Mouse (Mus musculus) thymus, postnatal 14 days (tissue): ENCODE data around the gene Zkscan6.

Source experiments
- DNase-seq: peaks from one replicate; pipeline ENCODE4 v3.0.0; 2021

The Zkscan6 gene

DNA sequence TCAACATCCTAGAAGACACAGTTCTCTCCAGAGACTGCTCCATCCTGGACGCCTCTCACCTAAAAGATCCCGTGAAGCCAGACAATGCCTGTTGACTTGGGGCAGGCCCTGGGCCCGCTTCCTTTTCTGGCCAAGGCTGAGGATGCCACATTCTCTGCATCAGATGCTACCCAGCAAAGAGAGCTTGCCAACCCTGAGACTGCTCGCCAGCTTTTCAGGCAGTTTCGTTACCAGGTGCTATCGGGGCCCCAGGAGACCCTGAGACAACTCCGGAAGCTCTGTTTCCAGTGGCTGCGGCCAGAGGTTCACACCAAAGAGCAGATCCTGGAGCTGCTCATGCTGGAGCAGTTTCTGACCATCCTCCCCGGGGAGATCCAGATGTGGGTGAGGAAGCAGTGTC lies 7.4 kb downstream of the Zkscan6 start:
- DNase-seq, result no peak

DNA sequence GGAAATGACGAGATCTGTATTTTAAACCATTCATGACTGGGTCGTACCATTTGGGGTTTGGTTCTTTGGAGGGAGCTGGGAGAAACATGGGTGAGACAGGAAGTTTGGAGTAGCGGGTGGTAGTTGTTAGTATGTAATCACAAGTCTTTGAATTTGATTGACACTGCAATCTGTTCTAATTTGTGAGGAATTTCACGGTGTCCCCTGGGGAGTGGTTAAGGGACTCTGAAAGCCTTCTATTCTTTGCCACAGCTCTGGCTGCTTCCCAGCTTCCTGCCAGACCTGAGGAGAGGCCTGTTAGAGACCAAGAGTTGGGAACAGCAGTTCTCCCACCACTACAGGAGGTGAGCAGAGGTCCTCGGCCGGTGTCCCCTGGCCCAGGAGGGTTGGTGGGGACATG lies 9.3 kb downstream of the Zkscan6 start:
- DNase-seq, result no peak

DNA sequence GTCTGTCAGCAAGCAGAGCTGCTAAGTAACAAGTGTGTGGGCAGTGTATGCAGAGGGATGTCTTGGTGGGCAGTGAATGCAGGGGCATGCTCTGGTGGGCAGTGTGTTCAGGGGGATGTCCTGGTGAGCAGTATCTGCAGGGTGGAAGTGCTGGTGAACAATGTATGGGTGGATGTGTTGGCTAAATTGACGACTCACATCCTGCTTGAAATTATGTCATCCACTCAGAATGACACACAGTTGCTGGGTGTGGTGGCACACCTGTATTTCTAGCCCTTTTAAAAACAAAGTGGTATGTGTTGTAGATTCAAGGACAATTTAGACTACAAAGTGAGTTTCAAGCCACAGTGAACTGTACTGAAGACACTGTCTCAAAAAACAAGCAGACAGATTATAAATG lies 11.2 kb downstream of the Zkscan6 start:
- no peak for DNase-seq

DNA sequence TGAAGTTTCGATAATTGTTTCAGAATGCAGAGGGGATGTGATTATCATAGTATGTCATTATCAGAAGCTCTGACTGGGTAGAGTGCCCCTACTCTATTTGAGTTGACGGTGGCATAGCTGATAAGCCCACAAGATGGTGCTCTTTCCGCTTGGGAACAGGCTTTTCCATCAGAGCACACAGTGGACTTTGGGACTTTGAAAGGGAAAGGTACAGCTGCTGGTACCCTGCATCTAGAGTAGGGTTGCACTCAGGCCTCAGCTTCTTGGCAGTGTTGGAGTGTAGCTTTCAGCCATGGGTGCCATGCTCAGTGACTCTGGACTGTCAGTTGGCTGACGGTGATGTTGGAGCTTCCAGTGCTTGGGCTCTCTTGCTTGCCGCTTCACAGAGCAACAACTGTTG lies 13.3 kb downstream of the Zkscan6 start:
- no peak for DNase-seq

DNA sequence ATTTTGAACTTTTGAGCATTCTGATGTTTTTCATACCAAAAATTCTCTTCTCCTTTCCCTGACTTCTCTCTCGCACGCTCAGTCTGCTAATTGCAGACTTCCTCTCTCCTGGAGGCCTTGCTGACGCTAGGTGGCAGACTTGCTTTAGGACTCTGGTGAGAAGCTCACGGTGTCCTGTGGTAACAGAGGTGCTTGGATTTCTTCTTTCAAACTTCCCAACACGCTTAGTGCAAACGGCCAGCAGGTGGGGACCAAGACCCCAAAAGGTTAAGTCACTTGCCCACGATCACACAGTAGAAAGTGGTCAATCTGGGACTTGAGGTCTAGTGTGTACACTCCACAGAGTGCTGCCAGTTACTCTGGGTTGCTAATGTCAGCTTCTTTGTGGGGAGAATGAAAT lies 13.9 kb downstream of the Zkscan6 start:
- DNase-seq, result peak; percentile 58

DNA sequence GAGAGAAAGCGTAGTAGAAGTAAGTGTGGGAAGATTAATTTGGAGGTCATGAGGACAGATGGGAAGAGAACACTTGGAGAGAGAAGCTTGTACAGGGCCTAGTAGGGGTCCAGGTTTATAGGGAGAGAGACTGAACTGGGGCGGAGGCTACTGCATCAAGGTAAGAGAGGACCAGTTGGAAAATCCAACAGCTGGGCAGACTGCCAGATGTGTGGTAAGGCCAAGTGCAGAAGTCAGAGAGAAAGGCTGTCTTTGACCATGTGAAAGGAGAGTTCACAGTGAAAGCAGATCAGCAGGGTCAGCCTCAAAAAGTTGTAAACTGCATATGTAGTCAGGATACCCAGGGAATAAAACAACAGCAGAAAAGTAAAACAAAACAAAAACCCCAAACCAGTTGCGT lies 17.6 kb downstream of the Zkscan6 start:
- no peak for DNase-seq

DNA sequence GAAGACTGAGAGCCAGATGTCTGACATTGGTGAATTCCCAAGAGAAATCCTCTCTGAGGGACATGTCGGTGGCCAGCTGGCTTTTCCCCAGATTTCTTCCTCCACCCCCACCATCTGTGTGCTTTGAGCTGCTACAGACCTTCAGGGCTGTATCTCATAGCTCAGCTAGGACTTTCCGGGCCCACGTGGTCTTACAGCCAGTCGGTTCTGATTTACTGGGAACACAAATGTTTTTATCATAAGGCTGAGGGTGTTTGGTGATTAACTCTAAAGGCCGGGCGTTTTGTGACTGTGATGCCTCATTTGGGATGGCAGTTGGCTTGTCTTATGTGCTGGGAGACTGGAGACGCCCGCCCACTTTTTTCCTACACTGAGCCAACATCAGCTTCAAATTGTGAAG lies 32.0 kb downstream of the Zkscan6 start:
- DNase-seq, result no peak

DNA sequence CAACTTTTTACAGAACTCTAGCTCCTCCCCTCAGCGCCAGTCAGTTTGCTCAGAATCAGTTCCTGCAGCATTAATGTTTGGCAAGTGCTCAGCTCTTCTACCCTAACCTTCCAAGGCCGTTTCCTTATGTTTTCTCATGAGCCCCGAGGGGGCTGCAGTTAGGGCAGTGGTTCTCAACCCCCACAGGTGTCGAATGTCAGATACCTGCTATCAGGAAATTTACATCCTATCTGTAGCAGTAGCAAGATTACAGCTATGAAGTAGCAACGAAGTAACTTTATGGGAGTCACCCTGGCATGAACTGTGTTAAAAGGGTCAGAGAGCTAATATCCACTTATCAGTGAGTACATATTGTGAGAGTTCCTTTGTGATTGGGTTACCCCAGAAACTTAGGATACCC lies 39.5 kb downstream of the Zkscan6 start:
- DNase-seq, result no peak

DNA sequence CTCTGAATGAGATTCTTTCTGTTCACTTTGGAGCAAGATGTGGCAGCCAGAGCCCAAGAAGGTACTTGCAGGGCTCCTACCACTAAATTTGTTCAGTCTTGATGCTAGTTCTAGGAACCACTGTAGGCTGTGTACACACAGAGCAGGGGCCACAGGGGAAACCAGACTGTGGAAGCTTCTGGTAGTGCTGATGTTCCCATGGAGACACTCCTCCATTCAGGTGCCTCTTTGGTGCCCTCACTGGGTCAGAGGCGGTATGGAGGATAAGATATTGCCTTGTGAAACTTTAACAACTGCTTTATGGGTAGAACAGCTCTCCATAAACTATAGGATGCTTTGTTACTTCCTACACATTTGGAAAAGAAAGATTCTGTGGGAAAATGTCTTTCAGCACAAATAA lies 45.1 kb downstream of the Zkscan6 start:
- peak; percentile 13 for DNase-seq

DNA sequence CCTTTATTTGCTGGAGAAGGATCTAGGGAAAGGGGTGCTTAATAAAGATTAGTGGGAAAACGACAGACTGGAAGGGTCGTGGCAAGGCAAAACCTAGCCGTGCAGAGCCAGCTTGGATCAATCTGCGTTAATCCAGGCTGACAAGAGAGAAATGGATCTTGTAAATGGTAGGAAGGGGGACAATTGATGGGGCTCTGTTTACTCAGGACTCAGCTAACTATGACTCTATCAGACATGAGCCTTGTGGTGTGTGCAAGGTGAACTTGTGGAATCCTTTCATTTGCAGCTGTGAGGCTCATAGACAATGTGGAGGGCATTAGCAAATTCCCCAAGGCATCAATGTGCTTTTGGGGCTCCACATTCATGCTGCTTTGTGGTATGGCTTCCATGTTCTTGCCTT lies 54.5 kb downstream of the Zkscan6 start:
- DNase-seq, result no peak

DNA sequence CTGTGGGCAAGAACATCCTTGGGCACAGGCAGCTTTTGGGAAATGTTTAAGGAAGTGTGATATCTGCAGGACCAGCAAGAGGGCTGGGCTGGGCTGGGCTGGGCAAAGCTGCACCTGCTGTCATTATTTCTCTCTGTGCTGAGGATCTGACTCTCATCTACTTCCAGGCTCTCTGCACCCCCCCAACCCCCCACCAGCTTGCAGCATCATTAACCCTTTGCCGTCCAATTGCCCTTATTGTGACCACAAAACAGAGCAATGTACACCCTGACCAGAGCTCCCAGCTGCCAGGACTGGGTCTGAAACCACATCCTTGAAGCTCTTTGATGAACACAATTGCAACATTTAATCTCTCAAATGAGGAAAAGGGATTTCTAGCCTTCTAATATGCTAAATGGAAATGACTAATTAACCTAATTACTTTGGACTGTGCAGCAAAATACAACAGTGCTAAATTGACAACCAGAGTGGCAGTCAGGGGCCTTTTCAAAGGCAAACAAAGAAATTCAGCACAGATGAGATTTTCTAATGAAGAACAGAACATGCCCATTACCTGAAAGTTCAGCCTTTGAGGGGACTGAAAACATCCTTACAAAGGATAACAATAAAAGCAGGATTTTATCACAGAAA lies 70.3 kb downstream of the Zkscan6 start:
- no peak for DNase-seq
